Mouse (Mus musculus) forelimb bud, embryonic 11.5 days (tissue): ENCODE results near the gene Cwc22.

Experiments
- DNase-seq: peaks from one replicate; pipeline ENCODE4 v3.0.0-alpha.2; 2012; ENCODE audit warnings: low read depth, low spot score

The Cwc22 gene

GRCm38 (mm10) chr2:77925997-77926396, 20.2 kb downstream of the Cwc22 start:
- no peak for DNase-seq

GRCm38 (mm10) chr2:77925187-77925924, 20.8 kb downstream of the Cwc22 start:
- DNase-seq: no peak

GRCm38 (mm10) chr2:77924003-77924402, 22.2 kb downstream of the Cwc22 start:
- DNase-seq: no peak

GRCm38 (mm10) chr2:77923182-77923581, 23.0 kb downstream of the Cwc22 start:
- no peak for DNase-seq

GRCm38 (mm10) chr2:77921307-77921706, 24.9 kb downstream of the Cwc22 start:
- DNase-seq: no peak

GRCm38 (mm10) chr2:77920621-77921020, 25.6 kb downstream of the Cwc22 start:
- DNase-seq: no peak

GRCm38 (mm10) chr2:77918474-77918873, 27.7 kb downstream of the Cwc22 start:
- no peak for DNase-seq

GRCm38 (mm10) chr2:77918006-77918405, 28.2 kb downstream of the Cwc22 start:
- no peak for DNase-seq

GRCm38 (mm10) chr2:77917360-77917734, 28.8 kb downstream of the Cwc22 start:
- no peak for DNase-seq

GRCm38 (mm10) chr2:77916586-77917359, 29.4 kb downstream of the Cwc22 start:
- no peak for DNase-seq

GRCm38 (mm10) chr2:77915187-77915586, 31.0 kb downstream of the Cwc22 start:
- no peak for DNase-seq

GRCm38 (mm10) chr2:77913628-77914027, 32.5 kb downstream of the Cwc22 start:
- no peak for DNase-seq

- no peak for DNase-seq
These were observed 34.0 kb downstream of the Cwc22 start for GRCm38 (mm10) chr2:77912197-77912596.

GRCm38 (mm10) chr2:77911452-77911851, 34.7 kb downstream of the Cwc22 start:
- no peak for DNase-seq

GRCm38 (mm10) chr2:77910216-77910615, 36.0 kb downstream of the Cwc22 start:
- DNase-seq: no peak

- no peak for DNase-seq
These were observed 39.0 kb downstream of the Cwc22 start for GRCm38 (mm10) chr2:77907164-77907563.

GRCm38 (mm10) chr2:77905023-77905422, 41.2 kb downstream of the Cwc22 start:
- no peak for DNase-seq

- no peak for DNase-seq
These were observed 41.7 kb downstream of the Cwc22 start for GRCm38 (mm10) chr2:77904495-77904894.

GRCm38 (mm10) chr2:77903979-77904378, 42.2 kb downstream of the Cwc22 start:
- DNase-seq: no peak

- DNase-seq: no peak
These were observed 43.1 kb downstream of the Cwc22 start for GRCm38 (mm10) chr2:77903098-77903497.

GRCm38 (mm10) chr2:77901269-77901668, 44.9 kb downstream of the Cwc22 start:
- no peak for DNase-seq

- DNase-seq: no peak
These were observed 45.4 kb downstream of the Cwc22 start for GRCm38 (mm10) chr2:77900741-77901140.

GRCm38 (mm10) chr2:77900111-77900510, 46.1 kb downstream of the Cwc22 start:
- DNase-seq: no peak
